Mouse (Mus musculus): Measurements from ENCODE around the gene Dvl2. TPM values are rescaled to one million over a fixed set of nuclear protein-coding genes. Genes with fewer than 3 reads are reported as not detected.
A peak's percentile ranks its signal among the peaks of the same experiment; 100 is the strongest.

The Dvl2 gene
- polyA plus RNA-seq, 1 experiment from 2014 or later = 21.0 TPM

GRCm38 (mm10) chr11:70020022-70020631 lies 19.7 kb downstream of the Dvl2 start:
- ATAC-seq = no peak
- WGBS = 16% methylated on average over 7 of the region's 8 CpGs

DNA sequence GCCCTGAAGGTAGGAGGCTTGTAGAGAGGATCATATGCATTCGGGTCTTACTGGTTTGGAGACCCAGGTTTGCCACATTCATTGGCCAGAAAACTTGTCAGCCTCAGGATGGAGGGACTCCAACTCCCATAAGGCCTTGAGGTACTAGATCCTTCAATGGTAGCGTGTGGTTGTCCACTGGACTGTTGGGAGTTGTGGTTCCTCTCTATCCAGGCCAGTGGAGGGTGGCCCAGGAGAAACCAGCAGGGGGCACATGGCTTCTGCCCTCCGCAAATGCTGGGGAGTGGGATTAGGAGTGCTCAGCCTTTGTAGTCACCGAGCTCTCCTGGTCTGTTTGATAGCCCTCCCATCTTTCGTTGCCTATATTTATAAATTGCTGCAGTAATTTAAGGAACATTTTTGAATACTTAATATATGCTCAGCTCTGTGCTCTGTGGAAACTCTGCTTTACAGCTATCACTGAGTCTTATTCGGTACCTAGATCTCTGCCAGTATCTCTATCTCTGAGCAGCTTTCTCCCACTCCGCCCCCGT lies 20.4 kb downstream of the Dvl2 start:
- peaks cover 62% of the 10 kb centered on the region for H3K4me1 ChIP-seq (ENCODE audit: control insufficient read depth, insufficient read depth, low read depth, low read length)
- peak overlapping the region; percentile 96 for H3K27ac ChIP-seq (ENCODE audit: low read depth, low read length)
- peak; percentile 69 for ATAC-seq
- WGBS = under 1% methylated on average over 8 of the region's 8 CpGs
- no peaks in the 10 kb centered on the region for H3K27me3 ChIP-seq (replicated peaks; ENCODE audit: control insufficient read depth, insufficient read depth, low read length)
- H3K4me3 ChIP-seq (ENCODE audit: low read length) = peak overlapping the region; percentile 77
- no peaks in the 10 kb centered on the region for H3K36me3 ChIP-seq (ENCODE audit: control insufficient read depth, insufficient read depth, low read length)
- peak overlapping the region; percentile 88 for H3K4me2 ChIP-seq (ENCODE audit: low read length)
- H3K9ac ChIP-seq (ENCODE audit: low read depth, low read length) = peak overlapping the region; percentile 92
- H3K9me3 ChIP-seq (ENCODE audit: control insufficient read depth, low read length) = no peaks in the 10 kb centered on the region

More at GRCm38 (mm10) chr11:70020022-70020631, 19.7 kb downstream of the Dvl2 start:
- peaks cover 57% of the 10 kb centered on the region for H3K4me1 ChIP-seq (ENCODE audit: control insufficient read depth, insufficient read depth, low read depth, low read length)
- H3K4me2 ChIP-seq (ENCODE audit: low read length) = peak overlapping the region; percentile 88
- H3K9me3 ChIP-seq (ENCODE audit: control insufficient read depth, low read length) = no peaks in the 10 kb centered on the region
- peak overlapping the region; percentile 92 for H3K9ac ChIP-seq (ENCODE audit: low read depth, low read length)
- H3K36me3 ChIP-seq (ENCODE audit: control insufficient read depth, insufficient read depth, low read length) = no peaks in the 10 kb centered on the region
- H3K27me3 ChIP-seq (replicated peaks; ENCODE audit: control insufficient read depth, insufficient read depth, low read length) = no peaks in the 10 kb centered on the region
- peak overlapping the region; percentile 77 for H3K4me3 ChIP-seq (ENCODE audit: low read length)
- peak overlapping the region; percentile 96 for H3K27ac ChIP-seq (ENCODE audit: low read depth, low read length)

DNA sequence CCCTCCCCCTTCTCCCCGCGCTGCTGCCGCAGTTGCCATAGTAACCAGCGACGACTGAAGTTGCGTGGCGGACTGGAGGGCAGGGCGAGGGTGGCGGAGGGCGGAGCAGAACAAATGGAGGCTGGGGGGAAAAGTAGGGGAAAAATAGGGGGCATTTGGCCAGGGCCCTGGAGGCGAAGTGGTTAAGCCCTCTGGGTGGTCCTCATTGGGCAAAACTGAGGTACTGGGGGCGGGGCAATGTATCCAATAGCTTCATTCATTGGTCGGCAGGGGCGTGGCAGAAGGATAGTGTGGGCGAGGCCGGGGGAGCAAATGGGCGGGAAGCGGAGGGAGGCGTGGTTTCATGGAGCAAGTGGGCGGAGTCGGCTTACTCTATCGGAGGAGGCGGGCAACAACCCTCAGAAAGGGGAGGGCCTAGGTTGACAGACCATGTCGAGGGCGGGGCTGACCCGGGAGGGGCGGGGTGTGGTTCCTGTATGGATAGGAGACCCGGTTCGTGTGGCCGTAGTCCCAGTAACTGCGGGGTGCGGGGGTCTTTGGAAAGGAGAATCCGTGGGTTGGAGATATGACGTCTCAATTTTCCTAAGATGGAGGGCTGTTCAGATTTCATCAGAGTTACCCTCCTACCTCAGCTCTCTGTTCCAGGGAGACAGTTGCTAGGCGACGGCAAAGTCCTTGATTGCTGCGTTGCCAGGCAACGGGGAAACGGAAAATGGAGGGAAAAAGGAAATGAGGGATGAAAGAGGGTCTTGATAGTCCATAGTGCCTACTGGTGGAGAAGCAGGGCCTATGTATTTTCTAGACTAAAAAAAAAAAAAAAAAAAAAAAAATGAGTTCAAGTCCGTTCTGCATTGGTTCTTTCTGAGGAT lies 21.1 kb downstream of the Dvl2 start:
- peak overlapping the region; percentile 77 for H3K4me3 ChIP-seq (ENCODE audit: low read length)
- WGBS = under 1% methylated on average over 40 of the region's 40 CpGs
- peak overlapping the region; percentile 88 for H3K4me2 ChIP-seq (ENCODE audit: low read length)
- peak overlapping the region; percentile 92 for H3K9ac ChIP-seq (ENCODE audit: low read depth, low read length)
- no peaks in the 10 kb centered on the region for H3K9me3 ChIP-seq (ENCODE audit: control insufficient read depth, low read length)
- H3K27ac ChIP-seq (ENCODE audit: low read depth, low read length) = peak overlapping the region; percentile 96
- no peaks in the 10 kb centered on the region for H3K36me3 ChIP-seq (ENCODE audit: control insufficient read depth, insufficient read depth, low read length)
- no peaks in the 10 kb centered on the region for H3K27me3 ChIP-seq (replicated peaks; ENCODE audit: control insufficient read depth, insufficient read depth, low read length)
- ATAC-seq = peak; percentile 79
- peaks cover 69% of the 10 kb centered on the region for H3K4me1 ChIP-seq (ENCODE audit: control insufficient read depth, insufficient read depth, low read depth, low read length)

DNA sequence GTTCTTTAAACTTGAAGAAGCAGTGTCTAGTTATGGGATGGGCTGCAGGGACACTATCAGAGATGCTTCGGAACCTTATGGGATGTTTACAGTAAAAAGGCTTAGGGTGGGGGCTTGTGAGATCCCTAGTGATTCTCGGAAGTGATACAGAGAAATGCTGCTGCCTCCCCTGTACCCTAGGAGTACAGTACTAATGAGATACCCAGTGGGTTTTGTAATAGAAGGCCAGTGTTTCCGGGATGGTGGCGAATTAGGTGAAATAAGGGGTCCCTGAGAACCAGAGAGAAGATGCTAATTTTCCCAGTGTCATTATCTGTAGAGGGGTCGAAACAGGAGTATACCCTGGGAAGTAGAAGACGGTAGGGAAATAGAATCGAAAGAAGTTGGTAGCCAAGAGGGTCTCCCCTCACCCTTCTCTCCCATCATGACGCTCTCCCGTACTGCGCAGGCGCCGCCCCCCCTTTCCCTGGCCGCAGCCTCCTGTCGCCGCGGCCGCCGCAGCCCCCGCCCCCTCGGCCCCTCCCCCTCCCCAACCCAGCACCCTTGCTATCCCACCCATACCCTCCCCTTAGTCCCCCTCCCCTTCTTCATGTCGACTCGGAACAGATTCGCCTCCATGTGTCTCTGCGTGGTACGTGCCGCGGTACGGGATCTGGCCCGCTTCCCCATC lies 23.2 kb downstream of the Dvl2 start:
- Histone ChIP-seq H3K4me1 (ENCODE audit: control insufficient read depth, insufficient read depth, low read depth, low read length) (peaks cover 81% of the 10 kb centered on the region), H3K27me3 (replicated peaks; ENCODE audit: control insufficient read depth, insufficient read depth, low read length) (no peaks in the 10 kb centered on the region), H3K9ac (ENCODE audit: low read depth, low read length) (peak overlapping the region; percentile 62), H3K4me2 (ENCODE audit: low read length) (peak overlapping the region; percentile 61), H3K4me3 (ENCODE audit: low read length) (peak overlapping the region; percentile 42), H3K9me3 (ENCODE audit: control insufficient read depth, low read length) (no peaks in the 10 kb centered on the region), H3K27ac (ENCODE audit: low read depth, low read length) (peak overlapping the region; percentile 52), H3K36me3 (ENCODE audit: control insufficient read depth, insufficient read depth, low read length) (no peaks in the 10 kb centered on the region)
- WGBS = 2% methylated on average over 23 of the region's 29 CpGs
- ATAC-seq = no peak

DNA sequence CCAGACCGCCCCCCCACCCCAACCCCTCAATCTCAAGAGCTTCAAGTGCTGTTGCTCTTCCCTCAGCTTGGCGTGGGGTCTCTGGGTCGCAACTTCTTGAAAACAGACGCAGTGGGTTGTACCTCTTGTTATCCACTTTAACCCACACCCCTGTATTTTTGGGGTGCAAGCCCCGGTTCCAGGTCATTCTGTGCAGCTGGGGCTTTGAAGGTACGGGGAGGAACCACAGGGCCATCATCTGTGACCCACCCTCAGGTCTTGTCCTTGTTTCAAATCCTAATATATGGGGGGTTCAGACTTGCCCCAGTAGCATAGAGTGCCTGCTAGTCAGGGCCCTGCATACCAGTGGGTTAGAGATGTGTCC lies 23.7 kb downstream of the Dvl2 start:
- H3K9ac ChIP-seq (ENCODE audit: low read depth, low read length) = peak overlapping the region; percentile 62
- H3K9me3 ChIP-seq (ENCODE audit: control insufficient read depth, low read length) = no peaks in the 10 kb centered on the region
- H3K4me2 ChIP-seq (ENCODE audit: low read length) = peak overlapping the region; percentile 61
- no peaks in the 10 kb centered on the region for H3K36me3 ChIP-seq (ENCODE audit: control insufficient read depth, insufficient read depth, low read length)
- WGBS = 11% methylated on average over 6 of the region's 6 CpGs
- ATAC-seq = no peak
- no peaks in the 10 kb centered on the region for H3K27me3 ChIP-seq (replicated peaks; ENCODE audit: control insufficient read depth, insufficient read depth, low read length)
- H3K4me1 ChIP-seq (ENCODE audit: control insufficient read depth, insufficient read depth, low read depth, low read length) = peaks cover 85% of the 10 kb centered on the region
- H3K27ac ChIP-seq (ENCODE audit: low read depth, low read length) = peak overlapping the region; percentile 13; the same call in 1 of the 2 replicates
- peak overlapping the region; percentile 42 for H3K4me3 ChIP-seq (ENCODE audit: low read length)

DNA sequence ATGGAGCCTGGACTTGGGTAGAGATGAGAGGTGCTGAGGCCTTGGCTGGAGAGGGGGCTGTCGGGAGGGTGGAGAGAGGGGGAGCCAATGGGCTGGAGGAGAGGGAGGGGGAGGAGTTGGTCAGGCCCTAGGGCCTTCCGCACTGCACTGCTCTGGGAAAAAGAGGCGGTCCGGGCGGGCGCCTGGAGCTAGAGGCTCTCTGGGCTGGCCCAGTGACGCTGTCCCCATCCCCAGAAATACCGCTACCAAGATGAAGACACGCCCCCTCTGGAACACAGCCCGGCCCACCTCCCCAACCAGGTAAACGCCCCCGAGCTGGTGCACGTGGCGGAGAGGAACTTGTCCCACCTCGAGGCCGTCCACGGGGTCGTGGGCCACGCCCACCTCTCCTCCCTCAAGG lies 26.3 kb downstream of the Dvl2 start:
- no peak for ATAC-seq
- Histone ChIP-seq H3K9ac (ENCODE audit: low read depth, low read length) (peak overlapping the region; percentile 49), H3K27me3 (replicated peaks; ENCODE audit: control insufficient read depth, insufficient read depth, low read length) (no peaks in the 10 kb centered on the region), H3K36me3 (ENCODE audit: control insufficient read depth, insufficient read depth, low read length) (peaks cover 9% of the 10 kb centered on the region), H3K9me3 (ENCODE audit: control insufficient read depth, low read length) (no peaks in the 10 kb centered on the region), H3K27ac (ENCODE audit: low read depth, low read length) (peak overlapping the region; percentile 94), H3K4me3 (ENCODE audit: low read length) (peak overlapping the region; percentile 26), H3K4me2 (ENCODE audit: low read length) (peak overlapping the region; percentile 68), H3K4me1 (ENCODE audit: control insufficient read depth, insufficient read depth, low read depth, low read length) (peaks cover 82% of the 10 kb centered on the region)
- 5% methylated on average over 19 of the region's 19 CpGs for WGBS

GRCm38 (mm10) chr11:70027397-70027796 lies 27.0 kb downstream of the Dvl2 start:
- peak overlapping the region; percentile 26; the same call in 1 of the 2 replicates for H3K4me3 ChIP-seq (ENCODE audit: low read length)
- no peaks in the 10 kb centered on the region for H3K9me3 ChIP-seq (ENCODE audit: control insufficient read depth, low read length)
- H3K27me3 ChIP-seq (replicated peaks; ENCODE audit: control insufficient read depth, insufficient read depth, low read length) = no peaks in the 10 kb centered on the region
- H3K4me2 ChIP-seq (ENCODE audit: low read length) = peak overlapping the region; percentile 68
- peaks cover 76% of the 10 kb centered on the region for H3K4me1 ChIP-seq (ENCODE audit: control insufficient read depth, insufficient read depth, low read depth, low read length)
- peak overlapping the region; percentile 57 for H3K9ac ChIP-seq (ENCODE audit: low read depth, low read length)
- peaks cover 16% of the 10 kb centered on the region for H3K36me3 ChIP-seq (ENCODE audit: control insufficient read depth, insufficient read depth, low read length)
- WGBS = 24% methylated on average over 9 of the region's 9 CpGs
- peak overlapping the region; percentile 94 for H3K27ac ChIP-seq (ENCODE audit: low read depth, low read length)
- no peak for ATAC-seq

DNA sequence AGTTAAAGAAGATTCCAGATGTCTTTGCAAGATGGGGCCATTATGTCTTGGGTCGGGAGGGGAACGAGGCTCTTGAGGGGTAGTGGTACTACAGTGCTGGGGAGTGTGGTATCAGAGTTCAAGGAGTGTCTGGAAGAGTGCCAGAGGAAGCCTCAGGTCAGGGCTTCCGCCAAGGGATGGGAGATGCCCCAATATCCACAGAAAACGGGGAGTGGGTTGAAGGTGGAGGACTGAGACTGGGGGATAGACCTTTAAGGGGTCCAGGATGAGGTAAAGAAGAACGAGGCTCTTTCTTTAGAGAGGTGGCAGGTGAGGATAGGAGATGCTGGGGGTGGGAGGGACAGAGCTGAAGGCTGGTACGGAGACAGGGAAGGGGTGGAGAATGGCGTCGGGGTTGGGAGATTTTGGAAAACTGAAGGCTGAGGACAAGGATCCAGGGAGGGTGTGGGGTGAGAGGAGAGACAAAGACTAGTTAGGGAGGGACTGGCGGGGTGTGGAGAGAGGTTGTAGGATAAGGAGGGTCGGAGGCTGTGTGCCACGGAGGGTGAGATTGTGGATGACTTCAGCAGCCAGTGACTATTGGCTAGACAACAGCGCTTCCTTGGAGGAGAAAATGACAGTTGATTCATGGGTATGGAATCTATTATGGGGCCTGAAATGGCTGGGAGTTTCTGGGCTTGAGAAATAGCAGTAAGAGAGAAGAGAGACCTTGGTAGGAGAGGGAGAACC lies 28.2 kb downstream of the Dvl2 start:
- peak; percentile 4 for ATAC-seq
- WGBS = 15% methylated on average over 12 of the region's 12 CpGs

More for the DNA sequence above, 28.2 kb downstream of the Dvl2 start:
- no peaks in the 10 kb centered on the region for H3K9me3 ChIP-seq (ENCODE audit: control insufficient read depth, low read length)
- peaks cover 65% of the 10 kb centered on the region for H3K4me1 ChIP-seq (ENCODE audit: control insufficient read depth, insufficient read depth, low read depth, low read length)
- peaks cover 17% of the 10 kb centered on the region for H3K36me3 ChIP-seq (ENCODE audit: control insufficient read depth, insufficient read depth, low read length)
- peak overlapping the region; percentile 57 for H3K9ac ChIP-seq (ENCODE audit: low read depth, low read length)
- H3K27me3 ChIP-seq (replicated peaks; ENCODE audit: control insufficient read depth, insufficient read depth, low read length) = no peaks in the 10 kb centered on the region
- H3K27ac ChIP-seq (ENCODE audit: low read depth, low read length) = peak overlapping the region; percentile 94
- H3K4me3 ChIP-seq (ENCODE audit: low read length) = peak overlapping the region; percentile 36
- peak overlapping the region; percentile 68 for H3K4me2 ChIP-seq (ENCODE audit: low read length)
